Mouse (Mus musculus) kidney, adult 11 months (tissue): ENCODE measurements around the gene Mnat1.
"Not testable (repeated sequence)": the region's sequence is repeated elsewhere in the genome, so short reads cannot be mapped to it uniquely, and the experiment has no call there.

Experiments used
- DNase-seq: peaks from one replicate; pipeline ENCODE4 v3.0.0; 2022

Gene Mnat1

DNA sequence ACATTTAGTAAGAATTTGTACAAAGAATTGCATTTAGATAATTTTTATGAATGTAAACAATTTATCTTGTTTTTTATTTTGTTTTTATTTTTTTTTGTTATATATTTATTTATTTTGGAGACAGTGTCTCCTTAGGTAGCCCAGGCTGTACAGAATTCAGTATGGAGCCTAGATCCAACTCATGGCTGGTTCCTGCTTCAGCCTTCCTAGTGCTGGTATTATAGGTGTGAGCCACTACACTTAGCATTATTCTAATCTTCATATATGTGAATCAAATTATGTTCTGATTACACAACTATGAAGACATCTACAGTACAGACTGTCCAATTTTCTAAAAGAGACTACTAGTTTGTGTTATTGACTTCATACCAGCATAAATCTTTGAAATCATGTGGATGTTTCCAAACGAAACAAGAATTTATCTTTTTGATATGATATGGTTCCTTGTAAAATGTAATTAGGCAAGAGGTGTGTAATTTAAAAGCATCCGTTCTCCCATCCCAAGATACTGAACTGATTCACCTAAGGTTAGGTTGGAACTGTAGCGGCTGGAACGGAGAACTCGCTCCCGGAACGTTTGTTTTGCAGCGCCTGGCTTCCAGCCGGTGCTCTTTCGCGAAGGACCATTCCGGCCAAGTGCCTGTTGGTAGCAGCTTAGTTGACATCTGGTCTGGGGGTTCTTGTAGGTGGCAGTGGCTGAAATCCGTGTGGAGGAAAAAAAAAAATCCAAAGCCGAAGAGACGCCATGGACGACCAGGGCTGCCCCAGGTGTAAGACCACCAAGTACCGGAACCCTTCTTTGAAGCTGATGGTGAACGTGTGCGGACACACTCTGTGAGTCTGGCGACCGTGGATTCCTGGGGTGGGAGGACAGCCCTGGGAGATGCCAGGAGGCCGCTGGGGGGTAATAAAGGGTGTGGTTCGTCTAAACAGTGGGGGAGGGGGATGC, at the start of gene Mnat1:
TSS of gene Mnat1 (plus strand) at position 625 of the 949 bp plus-strand sequence.
- DNase-seq, result peak; percentile 67

DNA sequence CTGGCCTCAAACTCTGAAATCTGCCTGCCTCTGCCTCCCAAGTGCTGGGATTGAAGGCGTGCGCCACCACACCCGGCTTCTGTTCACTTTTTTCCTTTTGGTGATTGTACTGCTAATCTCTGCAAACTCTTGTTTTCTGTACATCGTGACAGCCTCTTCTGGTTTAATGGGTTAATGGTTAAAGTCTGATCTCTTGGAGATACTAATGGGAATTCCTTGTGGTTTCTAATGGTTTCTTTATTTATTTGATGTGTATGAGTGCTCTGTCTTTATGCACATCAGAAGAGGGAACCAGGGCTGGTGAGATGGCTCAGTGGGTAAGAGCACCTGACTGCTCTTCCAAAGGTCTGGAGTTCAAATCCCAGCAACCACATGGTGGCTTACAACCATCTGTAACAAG, 41.7 kb upstream of the Mnat1 start:
- not testable (repeated sequence) for DNase-seq

DNA sequence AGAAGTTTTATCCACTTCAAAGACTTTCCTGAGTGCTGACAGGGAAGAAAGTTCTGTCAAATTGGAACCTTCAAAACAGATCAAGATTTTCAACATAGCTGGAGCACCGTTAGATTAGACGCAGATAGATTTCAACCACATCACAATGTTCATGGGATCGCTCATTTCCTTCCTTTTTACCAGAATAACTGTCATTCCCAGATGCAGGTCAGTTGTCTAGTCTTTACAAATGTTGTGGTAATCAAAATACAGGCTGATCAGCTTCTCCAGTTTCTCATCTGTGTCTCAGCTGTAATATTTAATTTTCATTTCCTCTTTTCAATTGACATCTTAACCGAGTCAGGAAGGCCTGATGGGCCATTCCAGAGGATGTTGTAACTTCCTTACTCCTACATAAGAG, 39.7 kb upstream of the Mnat1 start:
- DNase-seq, result no peak

DNA sequence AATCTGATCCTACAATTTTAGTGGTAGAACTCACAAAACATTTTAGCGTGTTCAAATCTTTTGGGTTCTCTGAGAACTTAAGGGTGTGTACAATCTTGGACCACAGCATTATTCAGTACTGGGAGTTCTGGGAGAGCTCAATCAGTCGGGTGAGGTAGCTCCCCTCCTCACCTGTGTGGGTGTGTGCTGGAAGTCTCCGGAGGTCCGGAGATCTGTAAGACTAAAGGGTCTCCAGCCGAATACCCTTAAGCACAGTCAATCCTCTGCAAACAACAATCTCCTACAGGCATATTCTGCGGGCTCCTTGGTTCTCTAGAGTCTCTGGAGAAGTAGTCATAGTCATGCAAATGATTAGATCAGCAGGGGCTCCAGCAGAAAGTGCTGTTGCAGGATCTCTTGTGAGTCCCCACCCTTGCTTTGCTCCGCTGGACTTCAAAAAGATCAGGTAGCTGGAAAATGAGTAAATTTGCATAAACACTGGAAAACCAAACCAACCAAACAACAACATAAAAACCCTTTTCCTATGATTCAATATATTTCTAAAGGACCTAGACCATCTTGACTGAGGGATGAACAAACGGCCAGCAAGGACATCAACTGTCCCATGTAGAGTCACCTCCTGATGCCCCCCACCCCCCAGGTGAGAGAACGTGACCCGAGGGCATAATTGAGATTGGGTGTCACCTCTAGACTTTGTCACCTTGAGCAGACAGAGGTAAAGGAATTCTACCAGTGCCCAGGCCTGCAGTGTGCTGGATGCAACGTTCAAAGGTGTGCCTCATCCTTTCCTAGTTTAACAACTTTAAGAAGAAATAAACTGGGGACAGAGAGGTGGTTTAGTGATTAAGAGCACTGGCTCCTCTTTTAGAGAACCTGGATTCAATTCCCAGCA, 37.5 kb upstream of the Mnat1 start:
- no peak for DNase-seq

DNA sequence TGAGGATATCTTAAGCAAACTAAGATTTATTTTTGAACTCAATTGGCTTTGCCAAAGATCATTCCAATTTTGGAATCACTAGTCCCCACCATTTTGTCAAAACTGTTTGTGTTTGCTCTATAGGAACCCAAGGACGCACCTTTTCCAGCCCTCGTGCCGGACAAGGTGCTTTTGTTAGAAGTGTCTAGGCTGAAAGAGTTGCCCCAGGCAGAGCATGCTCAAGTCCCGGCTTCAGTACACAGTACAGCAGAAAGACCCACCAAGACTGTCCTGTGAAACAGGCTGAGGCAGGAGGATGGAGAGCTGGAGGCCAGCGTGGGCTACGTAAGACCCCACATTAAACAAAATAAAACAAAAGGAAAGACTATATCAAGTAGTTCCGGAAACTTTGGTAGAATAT, 36.4 kb upstream of the Mnat1 start:
- DNase-seq, result no peak

DNA sequence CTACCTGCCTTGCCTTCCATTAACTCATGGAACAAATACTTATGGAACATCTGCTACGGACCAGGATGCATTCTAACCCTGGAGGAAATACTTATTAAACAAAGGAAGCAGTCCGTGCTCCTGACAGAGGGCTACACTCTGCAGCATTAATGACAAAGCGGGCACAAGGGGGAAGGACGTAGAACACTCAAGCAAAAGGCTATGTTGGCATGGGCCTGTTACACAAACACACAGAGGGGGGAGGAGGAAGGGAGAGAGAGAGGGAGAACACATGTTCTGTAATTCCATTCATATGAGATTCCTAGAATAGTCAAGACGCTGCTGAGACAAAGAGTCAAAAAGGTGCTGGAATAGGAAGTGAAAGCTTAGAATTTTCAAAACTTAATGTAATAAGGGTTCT, 35.0 kb upstream of the Mnat1 start:
- DNase-seq, result no peak

DNA sequence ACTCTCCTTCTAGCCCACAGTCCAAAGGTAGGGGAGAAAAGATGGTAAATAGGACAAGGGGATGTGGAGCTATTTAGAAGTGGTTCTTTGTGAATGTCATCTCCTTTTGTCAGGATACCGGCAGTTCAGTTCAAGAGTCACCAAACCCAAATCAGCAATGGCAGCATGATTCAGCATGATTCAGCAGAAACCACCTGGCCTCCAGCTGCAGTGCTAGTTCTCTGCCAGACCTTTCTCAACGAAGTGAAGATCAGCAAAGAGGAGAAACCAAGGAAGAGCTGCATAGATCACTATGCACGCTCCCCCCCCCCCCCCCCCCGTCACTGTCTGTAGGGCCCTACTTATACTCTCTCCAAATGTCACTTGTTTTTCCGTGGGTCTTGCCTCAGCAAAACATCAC, 34.6 kb upstream of the Mnat1 start:
- no peak for DNase-seq

DNA sequence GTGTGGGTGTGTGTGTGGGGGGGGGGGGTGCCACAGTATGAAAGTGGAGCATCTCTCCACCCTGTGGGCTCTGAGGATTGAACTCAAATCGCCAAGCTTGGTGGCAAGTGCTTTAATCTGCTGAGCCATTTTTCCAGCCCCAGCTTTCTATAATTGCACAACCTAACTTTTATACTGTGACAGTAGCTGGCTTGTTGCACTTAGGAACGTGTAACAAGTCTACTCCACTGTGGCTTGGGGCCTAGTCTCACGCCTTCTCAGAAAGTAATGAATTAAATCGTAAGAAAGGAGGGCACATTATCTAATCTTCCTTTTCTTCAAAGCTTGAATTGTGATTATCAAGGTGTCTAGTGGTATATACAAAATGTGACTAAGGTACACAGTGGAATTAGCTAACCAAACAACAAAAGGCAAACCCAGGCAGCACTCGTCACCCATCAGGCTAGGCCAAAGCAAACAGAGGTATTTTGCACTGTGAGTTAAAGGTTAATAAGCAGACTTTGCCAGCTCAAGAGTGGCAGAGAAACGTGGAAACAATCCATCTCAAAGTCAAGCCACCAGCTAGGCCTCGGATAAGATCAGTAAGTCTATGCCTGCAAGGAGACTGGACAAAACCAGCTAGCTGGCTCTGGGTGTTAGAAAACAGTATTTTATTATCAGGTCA, 32.7 kb upstream of the Mnat1 start:
- DNase-seq, result peak; percentile 61

DNA sequence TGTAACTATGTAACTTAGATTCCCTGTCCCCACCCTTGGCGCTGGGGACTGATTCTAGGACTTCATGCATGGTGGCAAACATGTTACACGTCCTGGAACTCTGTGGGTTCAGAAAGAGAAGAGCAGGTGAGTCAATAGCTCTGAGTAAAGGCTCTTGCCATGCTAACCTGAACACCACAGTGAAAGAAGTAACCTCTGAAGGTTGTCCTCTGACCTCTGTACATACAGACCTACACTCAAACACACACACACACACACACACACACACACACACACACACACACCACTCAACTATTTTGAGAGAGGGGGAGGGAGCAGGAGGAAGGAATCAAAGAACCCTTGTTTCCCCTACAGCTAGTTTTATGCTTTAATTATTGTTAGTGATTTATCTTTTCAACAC, 29.3 kb upstream of the Mnat1 start:
- no peak for DNase-seq

DNA sequence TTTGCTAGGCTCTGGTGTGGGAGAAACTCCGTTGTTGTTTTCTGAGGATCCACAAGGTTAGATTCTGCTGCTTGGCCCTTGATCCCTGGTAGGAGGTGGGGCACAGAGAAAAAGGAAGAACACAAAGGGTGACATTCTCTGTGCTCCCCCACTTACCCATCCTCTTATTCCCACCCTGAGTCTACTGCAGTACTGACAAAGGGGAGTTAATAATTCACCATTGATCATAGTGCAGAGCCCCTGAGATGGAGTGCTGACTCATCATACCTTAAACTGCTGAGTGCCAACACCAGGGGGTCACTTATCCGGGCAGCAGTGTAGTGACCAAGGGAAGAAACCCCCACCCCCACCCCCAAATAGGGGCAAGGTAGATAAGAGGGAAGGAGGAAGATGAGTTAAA, 28.9 kb upstream of the Mnat1 start:
- no peak for DNase-seq

DNA sequence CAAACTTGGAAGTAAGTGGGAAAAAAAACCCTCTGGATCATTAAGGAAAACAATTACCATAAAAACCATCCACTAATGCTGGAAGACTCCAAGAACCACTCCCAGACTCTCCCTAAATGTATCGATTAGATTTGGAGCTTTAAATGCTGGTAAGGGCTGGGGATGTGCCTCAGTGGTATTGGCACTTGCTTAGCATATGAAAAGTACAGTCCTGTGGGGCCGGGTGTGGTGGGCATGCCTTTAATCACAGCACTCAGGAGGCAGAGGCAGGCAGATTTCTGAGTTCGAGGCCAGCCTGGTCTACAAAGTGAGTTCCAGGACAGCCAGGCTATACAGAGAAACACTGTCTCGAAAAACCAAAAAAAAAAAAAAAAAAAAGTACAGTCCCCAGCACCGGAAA, 27.3 kb upstream of the Mnat1 start:
- not testable (repeated sequence) for DNase-seq

DNA sequence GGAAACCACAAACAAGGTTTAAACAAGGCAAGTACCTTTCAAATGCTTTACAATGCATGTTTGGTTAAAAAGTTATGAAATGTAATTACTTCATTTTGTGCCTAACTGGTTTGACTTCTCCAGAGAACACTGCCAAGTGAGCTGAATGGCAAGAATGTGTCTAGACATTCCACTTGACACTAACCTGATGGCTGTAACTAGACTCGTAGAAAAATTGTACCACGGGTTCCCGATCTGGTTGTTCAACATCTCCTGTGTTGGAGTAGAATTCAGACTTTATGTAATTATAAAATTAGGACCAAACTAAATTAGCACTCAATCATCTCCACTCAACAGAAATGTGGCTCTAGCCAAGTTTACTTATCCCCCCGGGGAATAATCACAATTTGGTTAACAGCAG, 24.9 kb upstream of the Mnat1 start:
- DNase-seq, result no peak

DNA sequence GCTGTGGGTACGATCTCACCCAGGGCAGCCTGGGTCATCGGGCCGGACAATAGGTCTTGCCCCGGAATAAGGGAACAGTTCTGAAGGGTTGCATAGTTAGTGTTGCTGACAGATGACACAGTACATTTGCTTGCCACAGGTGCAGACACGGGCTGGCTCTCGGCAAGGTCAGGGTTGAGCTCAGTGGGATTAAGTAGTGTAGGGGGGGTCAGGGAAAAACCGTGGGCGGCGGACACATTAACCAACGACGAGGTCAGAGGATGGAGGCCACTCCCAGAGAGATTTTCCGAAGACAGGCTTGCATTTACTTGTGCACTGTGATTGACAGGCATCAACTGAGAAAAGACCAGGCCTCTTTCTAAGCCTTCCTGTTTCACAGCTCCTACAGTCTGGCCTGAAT, 19.8 kb upstream of the Mnat1 start:
- DNase-seq, result no peak

DNA sequence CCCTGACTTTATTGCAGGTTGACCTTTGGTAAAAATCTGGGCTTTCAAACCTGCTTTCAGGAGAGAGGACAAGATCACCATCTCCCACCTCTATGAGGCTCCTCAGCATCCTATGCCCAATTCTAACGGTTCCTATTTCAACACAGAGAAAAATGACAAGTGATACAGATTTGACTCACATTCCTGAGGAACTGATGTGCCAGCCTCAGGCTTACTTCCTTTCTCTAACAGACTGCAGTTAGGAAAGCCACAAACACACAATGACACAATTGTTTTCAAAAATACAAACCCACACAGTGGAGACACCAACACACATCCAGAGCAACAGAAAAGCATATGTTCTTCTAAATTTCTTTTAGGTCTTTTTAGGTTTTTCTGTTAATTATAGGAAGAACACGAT, 15.7 kb upstream of the Mnat1 start:
- no peak for DNase-seq

DNA sequence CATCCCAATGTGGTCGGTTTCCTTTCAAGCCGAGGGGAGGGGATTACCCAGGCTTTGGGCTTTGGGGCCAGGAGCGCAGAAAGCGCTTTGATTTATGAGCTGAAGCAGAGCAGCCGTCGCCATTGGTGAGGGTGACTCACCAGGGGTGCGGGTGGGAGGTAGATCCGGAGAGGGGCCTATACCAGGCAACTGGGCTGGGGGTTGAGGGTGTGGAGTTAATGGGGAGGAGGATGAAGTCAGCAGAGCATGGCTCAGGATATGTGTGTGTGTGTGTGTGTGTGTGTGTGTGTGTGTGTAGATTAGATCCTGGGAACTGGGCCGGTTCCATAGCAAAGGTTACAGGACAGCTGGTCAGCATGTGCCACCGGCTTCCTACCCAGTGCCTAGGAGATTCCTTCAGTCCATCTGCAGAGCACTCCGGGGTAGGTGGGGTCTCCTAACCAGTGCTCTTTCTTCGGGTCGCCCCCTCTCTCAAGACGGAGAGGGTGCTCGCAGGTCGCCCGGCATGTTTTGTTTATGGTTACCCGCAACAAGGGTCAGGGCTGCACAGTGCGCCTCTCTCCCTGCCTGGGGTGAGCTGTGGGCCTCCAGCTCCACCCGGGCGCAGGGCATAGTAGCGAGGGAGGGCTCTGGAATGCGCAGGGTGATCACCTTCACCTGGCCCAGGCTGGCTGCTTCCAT, 12.9 kb upstream of the Mnat1 start:
- peak; percentile 58 for DNase-seq

DNA sequence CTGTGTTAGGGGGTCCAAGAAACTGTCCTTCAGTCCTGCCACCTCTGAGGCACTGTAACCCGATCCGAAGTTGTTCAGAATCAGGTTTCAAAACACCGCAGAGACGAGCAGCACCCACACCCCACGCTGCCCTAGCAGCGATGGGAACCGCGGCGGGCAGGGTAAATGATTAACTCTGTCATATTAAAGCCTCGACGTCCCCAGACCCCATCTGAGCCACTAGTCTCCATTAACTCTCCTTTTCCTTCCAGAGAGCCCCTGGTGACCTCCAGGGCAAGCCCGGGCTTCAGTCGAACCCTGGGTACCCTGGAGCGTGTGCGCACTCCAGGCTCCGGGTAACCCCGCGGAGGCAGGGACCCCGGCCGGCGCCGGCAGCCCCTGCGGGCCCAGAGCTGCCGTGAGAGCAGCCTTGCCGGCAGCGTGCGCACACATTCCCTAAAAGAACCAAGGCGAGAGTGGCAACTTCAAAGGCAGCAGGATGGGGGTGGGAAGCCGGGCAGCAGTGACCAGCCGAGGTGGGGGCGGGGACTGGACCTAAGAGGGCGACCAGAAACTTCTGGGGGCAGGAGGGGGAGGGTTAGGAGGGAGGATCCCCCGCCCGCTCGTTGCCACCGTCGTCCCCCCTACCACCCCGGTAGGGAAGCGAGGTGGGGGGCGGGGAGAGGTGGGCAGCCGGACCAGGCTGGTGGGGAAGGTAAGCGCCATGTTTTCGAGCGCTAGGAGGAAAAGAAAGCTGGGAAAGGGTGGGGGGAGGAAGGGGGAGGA, 11.8 kb upstream of the Mnat1 start:
- DNase-seq, result peak; percentile 44

DNA sequence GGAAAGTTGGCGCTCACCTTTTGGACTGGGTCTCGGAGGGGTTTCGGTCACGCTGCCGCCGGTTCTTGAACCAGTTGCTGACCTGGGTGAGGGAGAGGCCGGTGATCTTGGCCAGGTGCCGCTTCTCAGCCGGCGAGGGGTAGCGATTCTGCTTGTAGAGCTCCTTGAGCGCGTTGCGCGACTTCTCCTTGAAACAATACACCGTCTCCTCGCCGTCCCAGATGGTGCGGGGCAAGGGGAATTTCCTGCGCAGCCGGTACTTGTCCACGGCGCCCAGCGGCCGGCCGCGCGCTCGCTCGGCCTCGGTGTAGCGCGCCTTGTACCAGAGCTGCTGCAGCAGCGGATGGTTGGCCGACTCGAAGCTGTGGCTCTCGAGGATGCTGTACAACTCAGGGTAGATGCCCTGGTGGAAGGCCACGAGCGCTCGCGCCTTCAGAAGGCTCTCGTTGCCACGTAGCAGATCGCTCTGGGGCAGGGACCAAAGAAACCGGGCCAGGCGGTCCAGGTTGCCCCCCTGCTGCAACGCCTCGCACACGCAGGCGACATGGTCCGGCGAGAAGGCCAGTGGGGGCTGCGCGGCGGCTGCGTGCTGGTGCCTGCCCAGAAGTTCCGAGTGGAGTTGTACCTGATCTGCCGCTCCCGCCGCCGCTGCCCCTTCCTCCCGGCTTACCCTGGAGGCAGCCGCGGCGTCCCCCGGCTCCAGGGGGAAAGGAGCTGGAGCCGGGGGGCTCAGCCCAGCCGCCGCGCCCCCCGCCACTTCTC, 11.0 kb upstream of the Mnat1 start:
- peak; percentile 40 for DNase-seq

DNA sequence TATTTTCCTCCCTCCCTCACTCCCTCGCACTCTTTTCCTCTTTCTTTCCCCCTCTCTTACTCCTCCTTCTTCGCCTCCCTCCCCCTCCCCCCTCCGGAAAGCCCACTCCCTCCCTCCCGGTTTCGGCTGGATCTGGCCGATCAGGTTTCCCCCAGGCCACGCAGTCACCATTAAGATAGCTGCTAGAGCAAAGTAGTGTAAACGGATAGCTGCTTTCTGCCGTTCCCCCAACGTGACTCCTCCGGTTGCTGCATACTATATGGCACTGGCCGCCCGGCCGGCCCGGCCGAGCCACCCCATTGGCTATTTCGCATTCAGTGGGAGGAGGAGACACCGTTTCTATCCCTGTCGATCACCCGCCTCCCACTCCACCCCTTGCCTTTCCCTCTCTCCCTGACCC, 10.3 kb upstream of the Mnat1 start, which contains the start of gene Six4:
TSS of gene Six4 (minus strand) at position 261 of the 400 bp plus-strand sequence.
- peak; percentile 88 for DNase-seq

DNA sequence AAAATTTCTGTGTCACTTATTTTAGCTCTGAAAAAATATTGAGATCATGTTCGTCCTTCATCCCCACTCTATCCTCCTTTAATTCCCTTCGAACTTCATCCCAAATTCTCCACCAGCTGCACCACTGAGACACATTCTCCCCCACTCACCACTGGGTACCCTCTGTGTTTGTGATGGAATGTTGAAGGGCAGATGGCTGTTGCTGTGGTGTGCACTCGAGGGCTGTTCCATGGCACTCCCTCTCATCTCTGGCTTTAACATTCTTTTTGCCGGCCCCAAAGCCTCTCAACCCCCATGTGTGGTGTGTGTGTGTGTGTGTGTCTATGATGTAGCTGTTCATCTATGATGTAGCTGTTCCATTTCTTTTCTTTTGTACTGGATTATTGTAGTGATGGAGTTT, 1.7 kb downstream of the Mnat1 start:
- DNase-seq, result no peak

DNA sequence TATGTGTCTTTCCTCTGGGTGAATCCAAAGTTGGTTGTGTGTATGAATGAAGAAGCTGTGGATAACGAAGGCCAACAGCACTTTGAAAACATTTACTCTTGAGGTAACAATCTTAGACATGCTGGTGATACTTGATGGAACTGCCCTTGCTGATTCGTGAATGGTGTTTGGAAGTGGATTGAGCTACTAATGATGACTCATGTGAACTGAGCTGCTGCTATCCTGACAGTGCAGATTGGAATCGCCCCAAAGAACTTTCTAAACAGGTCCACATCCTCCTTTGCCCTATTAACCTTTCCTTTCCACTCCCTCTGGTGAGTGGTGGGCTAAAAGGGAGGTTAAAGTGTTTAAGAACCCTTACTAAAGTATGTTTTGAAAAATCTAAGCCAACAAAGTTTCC, 17.2 kb downstream of the Mnat1 start:
- no peak for DNase-seq

DNA sequence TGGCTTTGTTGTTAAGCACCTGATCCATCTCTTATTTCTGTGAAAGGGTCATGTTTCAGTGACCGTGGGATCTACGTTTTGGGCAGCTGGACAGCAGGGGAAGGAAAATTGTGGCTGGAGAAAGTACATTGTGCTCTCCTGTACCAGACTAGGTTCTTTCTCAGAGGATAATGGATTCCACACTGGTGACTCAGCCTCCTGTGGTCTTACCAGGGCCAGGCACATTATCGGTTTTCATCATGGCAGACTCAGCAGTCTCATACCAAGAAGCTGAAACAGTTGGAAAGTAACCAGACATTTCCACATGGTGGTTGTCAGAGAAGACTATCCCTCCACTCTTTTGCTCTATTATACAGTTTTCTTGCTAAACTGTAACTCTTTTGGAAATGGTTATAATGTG, 23.7 kb downstream of the Mnat1 start:
- no peak for DNase-seq
